Mouse (Mus musculus) common myeloid progenitor, adult 5-6 weeks (primary cell): Measurements from ENCODE around the gene Pcolce. TPM values are rescaled to one million over a fixed set of nuclear protein-coding genes. Genes with fewer than 3 reads are reported as not detected.
A peak's percentile ranks its signal among the peaks of the same experiment; 100 is the strongest.
"Not testable (repeated sequence)": the region's sequence is repeated elsewhere in the genome, so short reads cannot be mapped to it uniquely, and the experiment has no call there.

Source experiments
- ATAC-seq: replicated peaks from 2 replicates; pipeline ENCODE4 v1.8.0; 2016; ENCODE audit warnings: low read depth, mild to moderate bottlenecking, moderate TSS enrichment, inconsistent platforms; ENCODE audit not compliant: poor library complexity, severe bottlenecking
- total RNA-seq: library from RNA; stranded (forward); fragments of 200-1000, 187-1606 nt; gene quantifications from 2 replicates; pipeline ENCODE4 v1.2.3, GENCODE M21; 2017

Gene Pcolce
- total RNA-seq, 1 experiment from 2014 or later, result not detected

DNA sequence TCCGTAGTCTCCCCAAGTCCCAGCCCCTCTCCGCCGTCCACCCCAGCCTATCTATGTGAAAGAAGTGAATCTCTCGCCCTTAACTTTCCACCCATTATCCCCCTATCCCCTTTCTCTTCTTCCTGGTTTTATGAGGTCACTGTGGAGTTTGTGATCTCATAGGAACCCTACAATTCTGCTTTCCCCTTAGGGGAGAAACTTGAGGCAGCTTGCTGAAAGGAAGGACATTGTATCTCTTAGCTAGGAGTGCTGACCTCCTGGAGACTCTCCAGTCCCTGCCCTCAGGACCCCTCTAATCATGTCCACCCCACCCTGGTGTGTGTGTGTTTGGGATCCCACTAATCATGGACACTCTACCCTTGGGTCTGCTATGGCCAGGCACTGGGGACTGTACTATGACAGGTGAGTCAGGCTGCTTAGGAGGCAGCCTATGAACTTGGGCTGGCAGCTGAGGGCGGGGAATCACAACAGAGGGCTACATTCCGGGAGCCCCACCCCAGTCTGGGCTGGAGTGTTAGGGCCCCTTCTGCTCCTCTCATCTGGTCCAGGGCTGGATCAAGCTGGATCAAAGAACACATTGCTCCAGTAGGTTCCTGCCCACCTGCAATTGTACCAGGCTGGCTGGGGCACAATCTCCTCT lies 16.4 kb upstream of the Pcolce start:
- no peak for ATAC-seq

DNA sequence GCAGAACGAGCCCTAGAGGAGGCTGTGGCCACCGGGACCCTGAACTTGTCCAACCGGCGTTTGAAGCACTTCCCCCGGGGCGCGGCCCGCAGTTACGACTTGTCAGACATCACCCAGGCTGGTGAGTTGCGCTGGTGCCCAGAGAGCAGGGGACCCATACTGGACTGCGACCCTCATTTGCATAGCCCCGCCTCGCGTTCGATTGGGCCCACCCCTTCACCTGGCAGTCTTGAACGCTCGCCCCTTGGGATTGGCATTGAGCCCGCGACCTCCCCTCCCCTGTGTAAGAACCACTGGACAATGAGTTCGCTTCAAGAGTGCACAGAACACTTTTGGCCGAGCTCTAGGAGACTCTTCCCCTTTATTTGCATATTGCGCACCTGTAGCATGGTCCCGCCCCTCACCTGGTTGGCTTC lies 15.7 kb upstream of the Pcolce start:
- no peak for ATAC-seq

DNA sequence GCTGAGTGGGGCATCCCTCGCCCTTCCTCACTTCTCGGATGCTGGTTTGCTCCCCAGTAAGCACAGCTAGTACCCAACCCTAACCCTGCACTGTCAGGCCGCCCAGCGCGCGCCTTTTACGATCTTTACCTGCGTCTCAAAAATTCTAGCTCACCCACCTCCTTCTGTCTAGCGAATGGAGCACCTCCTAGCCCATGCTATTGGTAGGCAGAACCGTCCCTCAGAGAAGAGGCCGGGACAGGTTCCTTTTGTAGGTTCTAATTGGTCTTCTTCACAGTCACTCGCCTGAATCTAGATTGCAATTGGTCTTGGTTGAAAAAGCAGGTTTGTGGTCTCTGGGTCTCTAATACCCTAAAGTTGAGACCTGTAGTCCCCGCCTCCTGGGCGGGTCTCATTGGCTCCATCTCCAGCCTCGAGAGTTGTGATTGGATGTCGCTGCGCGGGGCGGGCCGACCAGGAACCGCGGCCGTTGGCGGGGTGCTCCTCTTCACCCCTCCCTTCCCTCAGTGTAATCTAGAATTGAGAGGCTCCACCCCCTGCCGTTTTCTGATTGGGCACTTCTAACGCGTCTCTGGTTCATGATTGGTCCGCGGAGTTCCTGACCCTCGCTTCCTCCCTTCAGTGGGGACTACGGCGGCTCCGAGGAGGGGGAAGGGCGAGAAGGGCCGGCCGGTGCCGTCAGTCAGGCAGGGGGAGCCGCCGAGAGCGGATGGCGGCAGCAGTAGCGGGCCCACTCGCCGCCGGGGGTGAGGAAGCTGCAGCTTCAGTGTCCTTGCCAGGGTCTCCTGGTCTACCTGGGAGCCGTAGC lies 15.1 kb upstream of the Pcolce start, which contains the start of the genes Fbxo24, Lrch4 and Gm20605:
Gene Fbxo24, minus strand, starts transcription at position 505 of the 808 bp plus-strand sequence.
Gene Lrch4, plus strand, starts transcription at position 624 of the 808 bp plus-strand sequence.
Gene Gm20605, plus strand, starts transcription at position 678 of the 808 bp plus-strand sequence.
- ATAC-seq, result peak; percentile 78

DNA sequence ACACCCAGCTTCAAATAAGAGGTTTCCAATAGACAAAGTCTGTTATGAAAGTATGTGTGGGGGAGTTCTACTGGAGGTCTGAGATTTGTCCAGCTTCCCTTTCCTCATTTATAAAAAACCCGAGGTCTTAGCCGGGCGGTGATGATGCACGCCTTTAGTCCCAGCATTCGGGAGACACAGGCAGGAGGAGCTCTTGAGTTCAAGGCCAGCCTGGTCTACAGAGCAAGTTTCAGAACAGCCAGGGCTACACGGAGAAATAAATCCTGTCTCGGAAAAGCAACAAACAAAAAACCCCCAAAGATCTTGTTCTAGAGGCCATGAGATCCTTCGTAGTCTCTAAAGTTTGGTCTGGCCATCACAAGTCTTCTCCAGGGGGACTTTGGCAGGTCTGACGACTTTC lies 14.4 kb upstream of the Pcolce start:
- no peak for ATAC-seq

DNA sequence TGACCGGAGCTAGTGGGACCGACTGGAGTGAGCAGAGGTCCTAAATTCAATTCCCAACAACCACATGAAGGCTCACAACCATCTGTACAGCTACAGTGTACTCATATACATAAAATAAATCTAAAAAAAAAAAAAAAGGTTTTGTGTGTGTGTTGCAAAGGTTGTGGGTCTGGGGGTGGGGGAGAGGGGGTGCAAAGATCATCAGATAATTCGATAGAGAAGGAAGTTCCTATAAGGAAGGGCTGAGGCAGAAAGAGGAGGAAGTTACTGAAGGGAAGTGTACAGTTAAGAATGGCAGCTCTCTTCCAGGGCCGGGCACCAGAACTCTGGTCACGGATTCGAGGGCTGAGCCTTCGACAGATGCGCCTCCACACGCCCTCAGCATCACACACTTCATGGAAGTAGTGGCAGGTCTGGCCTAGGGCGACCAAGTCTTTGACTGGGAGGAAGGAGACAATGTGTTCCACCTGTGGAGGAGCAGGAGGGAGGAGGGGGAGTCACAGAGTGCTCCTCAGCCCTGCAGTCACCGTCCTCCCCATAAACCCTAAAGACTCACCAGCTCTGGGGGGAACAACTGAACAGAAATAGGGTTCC lies 10.4 kb upstream of the Pcolce start:
- no peak for ATAC-seq

DNA sequence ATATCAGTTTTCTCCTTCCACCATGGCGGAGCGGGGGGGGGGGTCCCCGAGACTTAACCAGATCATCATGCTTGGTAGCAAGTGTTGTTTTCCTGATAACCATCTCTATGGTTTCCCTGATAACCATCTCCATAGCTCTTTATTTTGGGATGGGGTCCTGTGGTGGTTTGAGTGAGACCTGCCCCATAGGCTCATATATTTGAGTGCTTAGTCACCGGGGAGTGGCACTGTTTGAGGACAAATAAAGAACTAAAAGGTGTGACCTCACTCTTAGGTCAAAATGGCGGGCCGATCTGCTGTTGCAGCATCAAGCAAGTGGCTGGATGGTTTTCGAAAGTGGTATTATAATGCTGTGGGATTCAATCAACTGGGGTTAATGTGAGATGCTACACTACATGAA lies 1.8 kb upstream of the Pcolce start:
- ATAC-seq, result no peak

DNA sequence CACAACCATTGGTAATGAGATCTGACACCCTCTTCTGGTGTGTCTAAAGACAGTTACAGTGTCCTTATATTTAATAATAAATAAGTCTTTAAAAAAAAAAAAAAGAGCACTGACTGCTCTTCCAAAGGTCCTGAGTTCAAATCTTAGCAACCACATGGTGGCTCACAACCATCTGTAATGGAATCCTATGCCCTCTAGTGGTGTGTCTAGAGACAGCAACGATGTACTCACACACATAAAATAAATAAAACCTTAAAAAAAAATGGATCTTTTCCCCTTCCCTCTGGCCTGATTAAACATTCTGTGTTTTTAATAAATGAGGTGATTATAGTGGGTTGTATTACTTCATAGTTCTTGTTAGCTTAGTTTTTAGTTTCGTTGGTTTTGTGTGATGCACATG lies 1.3 kb upstream of the Pcolce start:
- ATAC-seq, result not testable (repeated sequence)

DNA sequence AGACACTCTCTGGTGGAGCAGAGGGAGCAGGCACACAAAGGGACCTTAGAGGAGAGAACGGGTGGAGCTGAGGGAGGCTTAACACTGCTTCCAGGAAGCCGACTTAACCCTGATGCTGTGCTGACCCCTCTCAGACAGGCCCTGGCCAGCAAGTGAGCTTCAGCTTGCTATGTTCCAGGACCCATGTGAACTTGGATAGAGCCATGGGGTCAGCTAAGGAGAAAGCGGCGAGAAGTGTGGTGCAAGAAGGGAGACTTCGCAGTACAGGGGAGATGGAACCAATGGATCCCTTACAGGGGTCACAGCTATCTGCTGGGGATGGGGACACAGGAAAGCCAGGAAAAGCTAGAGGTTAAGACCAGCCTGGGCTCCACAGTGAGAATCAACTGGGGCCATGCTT lies 508 bp downstream of the Pcolce start:
- ATAC-seq, result no peak

DNA sequence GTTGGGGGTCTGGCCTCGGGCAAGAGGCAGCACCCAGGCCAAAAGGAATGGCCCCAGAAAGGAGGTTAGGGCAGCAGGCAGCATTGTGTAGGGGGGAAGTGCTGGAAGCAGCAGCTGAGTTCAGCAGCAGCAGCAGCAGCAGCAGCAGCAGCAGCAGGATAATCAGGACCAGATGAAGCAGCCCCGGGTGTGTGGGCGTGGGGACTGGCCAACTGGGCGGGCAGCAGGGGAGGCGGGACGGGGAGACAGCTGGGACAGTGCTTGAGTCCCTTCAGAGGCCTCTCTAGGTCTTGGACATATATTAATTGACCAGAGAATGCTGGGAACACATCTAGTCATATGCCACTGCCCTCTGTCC lies 2.4 kb downstream of the Pcolce start:
- ATAC-seq, result no peak

DNA sequence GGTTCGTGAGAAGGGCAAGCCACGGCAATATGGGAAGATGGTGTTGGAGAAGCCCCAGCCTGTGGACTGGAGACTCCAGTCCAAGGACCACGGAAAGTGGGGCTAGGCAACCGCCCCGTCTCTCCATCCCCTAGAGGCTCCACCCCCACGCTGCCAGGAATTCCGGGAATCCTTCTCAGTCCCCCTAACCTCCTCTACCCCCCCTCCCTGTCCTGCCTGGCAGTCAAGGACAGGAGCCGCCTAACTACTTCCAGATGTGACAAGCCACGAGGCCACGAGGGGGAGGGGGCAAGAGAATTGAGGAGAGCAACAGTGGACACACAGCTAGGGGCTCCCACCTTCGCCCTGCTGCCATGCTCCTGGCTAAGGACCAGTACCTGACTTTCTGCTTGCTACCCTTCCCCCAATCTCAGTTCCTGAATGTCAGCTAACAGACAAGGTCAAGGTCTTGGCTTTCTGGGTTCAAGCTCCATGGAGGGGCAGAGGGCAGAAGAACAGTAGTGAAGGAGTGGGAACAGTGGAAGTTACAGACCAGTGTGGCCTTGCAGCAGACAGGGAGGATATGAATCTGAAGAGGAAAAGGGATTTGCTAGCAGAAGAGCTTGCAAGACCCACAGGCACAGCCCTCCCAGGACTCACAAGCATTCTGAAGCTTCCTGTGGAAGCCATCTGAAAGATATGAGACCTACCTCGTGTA lies 2.9 kb downstream of the Pcolce start:
- no peak for ATAC-seq

DNA sequence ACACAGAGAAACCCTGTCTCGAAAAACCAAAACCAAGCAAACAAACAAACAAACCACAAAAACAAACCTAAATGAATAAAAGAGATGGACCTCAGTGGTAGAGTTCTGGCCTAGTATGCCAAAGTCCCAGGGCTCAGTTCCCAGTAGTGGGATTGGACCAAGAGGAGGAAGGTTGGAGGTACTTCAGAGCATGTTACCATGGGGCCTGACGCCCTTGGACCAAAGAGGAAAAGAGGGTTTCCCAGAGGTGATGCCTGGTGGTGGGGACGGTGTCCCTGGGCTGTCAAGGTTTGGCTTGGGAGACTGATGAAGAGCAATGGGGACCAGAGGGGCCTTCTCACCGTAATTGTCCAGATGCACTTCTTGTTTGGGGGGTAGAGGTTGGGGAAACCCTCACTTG lies 3.5 kb downstream of the Pcolce start:
- ATAC-seq, result no peak

DNA sequence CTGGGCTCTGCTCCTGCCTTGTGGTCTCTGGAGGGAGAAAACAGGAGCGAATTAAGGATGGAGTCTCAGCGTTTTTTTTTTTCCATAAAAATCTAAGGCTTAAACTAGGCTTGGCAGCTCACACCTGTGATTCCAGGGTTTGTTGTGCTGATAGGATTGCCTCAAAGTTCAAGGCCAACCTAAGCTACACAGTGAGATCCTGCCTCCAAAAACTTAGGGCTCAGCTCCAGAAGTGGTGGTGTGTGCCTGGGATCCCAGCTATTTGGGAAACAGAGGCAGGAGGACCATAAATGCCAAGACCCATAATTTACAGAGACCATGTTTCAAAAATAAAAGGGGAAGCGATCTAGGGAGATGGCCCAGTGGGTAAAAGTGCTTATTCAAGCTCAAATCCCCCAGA lies 4.3 kb downstream of the Pcolce start:
- no peak for ATAC-seq

DNA sequence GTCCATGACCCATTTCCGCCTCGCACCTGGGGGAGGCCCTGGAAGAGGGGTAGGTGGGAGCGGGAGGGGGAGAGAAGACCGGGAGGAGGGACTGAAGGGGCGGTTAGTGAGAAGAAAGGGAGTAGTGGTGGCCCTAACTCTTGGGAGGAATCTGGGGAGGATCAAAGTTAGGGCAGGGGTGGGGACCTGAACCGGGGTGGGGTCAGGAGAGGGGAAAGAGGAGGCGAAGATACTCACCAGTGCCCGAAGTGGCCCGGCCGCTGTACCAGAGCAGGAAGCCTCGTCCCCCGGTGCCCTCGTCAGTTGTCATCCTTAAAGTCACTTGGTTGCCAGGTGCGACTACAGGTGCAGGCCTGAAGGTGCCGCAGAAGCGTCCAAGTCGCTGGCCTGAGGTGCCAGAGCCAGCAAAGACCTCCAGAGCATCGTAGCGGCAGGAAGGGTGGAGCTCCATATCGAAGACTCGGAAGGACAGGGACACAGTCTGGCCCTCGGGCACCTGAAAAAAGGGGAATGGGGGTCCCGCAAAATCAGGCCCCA lies 4.9 kb downstream of the Pcolce start:
- no peak for ATAC-seq

DNA sequence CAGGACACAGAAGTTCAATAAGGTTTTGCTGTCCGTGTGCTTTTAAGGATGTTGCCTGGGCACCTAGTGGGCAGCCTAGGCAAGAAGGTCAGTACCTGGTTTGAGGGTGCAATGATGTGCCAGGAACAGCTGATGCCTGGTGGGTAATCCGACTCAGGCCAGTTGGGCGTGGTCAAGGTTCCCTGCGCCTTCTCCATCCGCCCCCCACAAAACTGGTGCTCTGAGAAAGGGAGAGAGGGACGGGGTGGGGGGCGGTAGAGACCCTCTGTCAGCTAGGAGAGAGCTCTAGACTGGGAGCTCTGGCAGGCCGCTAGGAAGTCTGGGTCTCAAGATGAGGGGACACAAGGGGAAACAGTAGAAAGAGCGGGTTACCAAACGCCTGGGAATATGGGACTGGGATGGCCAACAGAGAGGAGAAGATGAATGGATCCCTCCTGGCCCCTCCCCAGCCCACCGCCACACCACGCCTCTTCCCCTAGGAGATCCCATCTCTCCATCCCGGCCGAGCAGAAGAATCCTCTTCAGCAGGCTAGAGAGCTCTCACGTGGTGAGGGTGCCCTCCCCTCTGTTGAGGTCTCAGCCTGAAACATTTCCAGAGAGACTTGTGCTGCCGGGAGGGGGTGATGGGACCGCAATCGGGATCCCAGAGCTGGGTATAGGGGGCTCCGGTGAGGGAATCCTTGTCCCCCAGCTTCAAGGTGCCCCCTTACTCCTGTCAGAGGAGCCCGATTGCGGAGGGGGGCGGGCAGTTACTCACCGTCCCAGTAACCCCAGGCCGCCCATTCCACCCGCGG lies 5.5 kb downstream of the Pcolce start:
- ATAC-seq, result no peak

DNA sequence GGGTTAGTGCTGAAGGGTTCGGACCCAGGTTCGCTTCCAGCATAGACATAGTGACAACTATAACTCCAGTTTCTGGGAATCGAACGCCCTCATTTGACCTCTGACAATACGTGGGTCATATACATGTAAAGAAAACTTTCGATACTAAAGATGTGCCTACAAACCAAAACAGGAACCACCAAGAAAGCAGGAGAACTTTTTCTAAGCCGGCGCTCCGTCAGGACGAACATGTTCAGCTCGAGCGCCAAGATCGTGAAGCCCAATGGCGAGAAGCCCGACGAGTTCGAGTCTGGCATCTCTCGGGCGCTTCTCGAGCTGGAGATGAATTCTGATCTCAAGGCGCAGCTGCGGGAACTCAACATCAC lies 12.2 kb downstream of the Pcolce start:
- no peak for ATAC-seq

DNA sequence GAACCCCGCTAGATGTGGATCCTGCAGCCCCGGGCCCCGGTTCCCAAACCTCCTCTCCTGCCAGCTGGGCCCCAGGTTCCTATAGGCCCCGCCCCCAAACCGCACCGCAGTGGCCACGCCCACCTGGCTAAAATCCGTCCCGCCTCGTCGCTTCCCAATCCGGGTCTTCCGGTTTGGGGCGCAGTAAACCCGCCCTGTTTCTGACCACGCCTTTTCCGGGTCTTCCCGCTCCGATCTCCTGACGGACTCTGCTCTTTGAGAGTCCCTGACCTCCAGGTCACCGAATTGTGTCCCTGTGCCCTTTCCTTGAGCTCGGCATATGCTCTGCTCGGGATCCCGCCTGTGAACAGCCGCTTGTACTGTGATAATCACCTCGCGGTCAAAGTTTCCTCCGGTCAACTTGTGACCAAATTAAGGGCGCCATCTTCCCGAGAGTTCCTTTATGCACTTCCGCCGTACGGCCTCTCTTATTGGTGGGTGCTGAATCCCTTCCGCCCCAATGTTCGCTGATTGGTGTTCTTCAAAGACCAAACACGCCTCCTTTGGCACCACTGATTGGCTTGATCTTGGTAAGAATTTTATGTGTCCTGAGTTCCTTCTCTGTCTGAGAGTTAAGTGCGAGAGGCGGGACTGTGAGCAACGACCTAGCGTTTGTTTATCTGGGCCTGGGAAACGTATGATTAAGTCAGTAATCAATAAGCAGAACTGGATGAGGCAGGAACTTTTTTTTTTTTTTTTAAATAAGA lies 12.8 kb downstream of the Pcolce start, which contains the start of gene Mospd3:
Gene Mospd3, minus strand, starts transcription at position 440 of the 746 bp plus-strand sequence.
- ATAC-seq, result peak; percentile 84

DNA sequence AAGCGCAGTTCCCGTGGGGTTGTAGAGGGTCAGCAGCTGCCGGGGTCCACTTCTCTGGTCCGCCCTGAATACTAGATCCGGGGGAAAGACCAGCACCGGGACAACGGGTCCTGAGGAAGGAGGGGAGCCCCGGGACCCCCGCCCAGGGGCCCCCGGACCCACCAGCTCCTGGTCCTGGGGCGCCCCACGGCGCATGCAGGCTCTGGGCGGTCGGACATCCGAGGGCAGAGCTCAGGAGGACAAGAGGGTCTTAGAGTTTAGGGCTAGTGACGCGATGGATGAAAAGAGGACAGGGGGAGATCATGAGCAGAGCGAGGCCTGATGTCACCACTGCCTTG lies 13.3 kb downstream of the Pcolce start:
- ATAC-seq, result no peak; the same call in 1 of the 2 replicates

DNA sequence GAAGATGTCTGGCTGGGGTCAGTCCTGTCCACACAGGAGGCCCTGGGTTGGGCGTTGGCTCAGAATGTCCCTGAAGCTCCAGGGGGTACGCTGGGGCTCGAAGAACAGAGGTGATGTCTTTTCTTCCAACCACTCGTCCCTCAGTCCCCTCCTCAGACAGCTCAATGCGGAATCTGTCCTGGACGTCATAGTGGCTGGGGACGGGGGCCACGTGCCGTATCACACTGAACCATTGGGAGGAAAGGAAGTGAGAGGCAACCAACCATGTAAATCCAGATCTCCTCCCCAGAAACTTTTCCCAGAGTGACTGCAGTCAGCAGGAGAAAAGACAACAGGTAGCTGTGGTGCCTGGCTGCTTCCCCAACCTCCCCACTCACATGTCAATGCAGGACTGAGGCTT lies 14.0 kb downstream of the Pcolce start:
- ATAC-seq, result no peak
